Mouse (Mus musculus): ENCODE data around the gene Akap5. TPM values are rescaled to one million over a fixed set of nuclear protein-coding genes. Genes with fewer than 3 reads are reported as not detected.
A peak's percentile ranks its signal among the peaks of the same experiment; 100 is the strongest.

The Akap5 gene
- polyA plus RNA-seq (2014; fragmentation: Nextera tagmentation; extraction: Ambion mirVana) = 24.2 and 25.7 TPM in 2 replicates

DNA sequence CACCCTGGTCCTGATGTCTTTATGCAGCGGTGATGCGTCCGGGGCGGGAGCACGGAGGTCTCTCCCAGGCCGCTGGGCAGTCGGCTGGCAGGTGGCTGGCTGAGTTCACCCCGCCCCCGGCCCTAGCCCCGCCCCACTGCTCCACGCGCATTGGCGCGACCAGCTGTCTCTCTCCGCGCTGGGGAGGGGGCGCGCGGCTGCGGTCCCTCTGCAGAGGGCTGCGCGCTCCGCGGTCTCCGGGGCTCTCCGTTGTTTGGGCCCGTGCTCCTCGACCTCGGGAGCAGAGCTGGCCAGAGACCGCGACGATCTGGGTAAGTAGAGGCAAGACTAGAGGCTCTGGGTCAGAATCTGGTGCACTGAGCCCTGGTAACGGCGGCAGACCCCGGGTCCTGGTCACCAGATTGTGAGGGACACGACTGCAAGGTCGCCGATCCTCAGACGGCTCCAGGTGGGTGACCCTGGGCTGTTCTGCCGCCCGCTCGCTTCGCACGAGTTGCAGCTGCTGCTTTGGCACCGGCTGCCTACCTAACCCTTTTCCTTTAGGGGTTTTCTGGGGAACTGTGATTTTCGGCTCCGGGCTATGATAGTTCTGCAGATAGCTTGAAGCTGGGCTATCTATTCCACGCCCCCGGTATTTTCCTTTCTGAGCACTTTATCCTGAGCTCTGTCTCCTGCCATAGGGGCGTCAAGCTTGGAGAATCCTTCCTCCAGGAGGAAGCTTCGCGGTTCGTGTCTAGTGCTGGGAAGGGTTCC lies at the start of gene Akap5:
TSS of gene Akap5 (plus strand) at position 213 of the 753 bp plus-strand sequence.
- 1% methylated on average over 53 of the region's 53 CpGs for WGBS
- Histone ChIP-seq H3K27me3 (ENCODE audit: insufficient read depth, low read length) (no peaks in the 10 kb centered on the region), H3K36me3 (ENCODE audit: insufficient read depth) (peaks cover 30% of the 10 kb centered on the region), H3K27ac (ENCODE audit: low read depth) (0 out of 2 replicates have a peak within 1 kb of the TSS, but pooled peaks have one; percentile 4), H3K9ac (peak within 1 kb of the TSS; percentile 64), H3K4me2 (peak within 1 kb of the TSS; percentile 92), H3K4me1 (ENCODE audit: insufficient read depth) (no peaks in the 10 kb centered on the region), H3K4me3 (ENCODE audit: low read depth, low read length) (peak within 1 kb of the TSS; percentile 62), H3K9me3 (ENCODE audit: low read depth, low read length) (no peaks in the 10 kb centered on the region)
- DNase-seq (peak; percentile 73), ATAC-seq (ENCODE audit: insufficient read depth) (peak; percentile 95)
- TF ChIP-seq CTCF (IDR thresholded peaks at IDR 0.05; ENCODE audit: low read depth) = no peak

DNA sequence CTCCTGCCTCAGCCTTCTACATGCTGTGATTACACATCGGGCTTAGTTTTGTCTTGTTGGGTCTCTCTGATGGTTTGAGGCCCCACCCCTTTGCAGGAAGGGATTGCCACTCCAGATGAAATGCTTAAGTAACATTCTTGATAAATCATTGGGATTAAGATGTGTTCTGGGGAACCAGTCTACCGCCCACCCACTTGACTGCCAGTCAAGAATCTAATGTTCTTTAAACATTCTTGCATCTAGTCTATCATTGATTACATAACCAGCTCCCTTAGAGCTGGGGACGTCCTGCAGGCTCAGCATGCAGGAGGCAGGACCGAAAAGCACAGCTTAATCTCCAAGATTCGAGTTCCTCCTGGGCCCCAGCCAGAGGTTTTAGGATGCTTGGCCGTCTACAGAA lies 46.5 kb upstream of the Akap5 start:
- no peak overlapping the region for H3K27ac ChIP-seq (ENCODE audit: low read depth)
- ATAC-seq (ENCODE audit: insufficient read depth) = no peak

DNA sequence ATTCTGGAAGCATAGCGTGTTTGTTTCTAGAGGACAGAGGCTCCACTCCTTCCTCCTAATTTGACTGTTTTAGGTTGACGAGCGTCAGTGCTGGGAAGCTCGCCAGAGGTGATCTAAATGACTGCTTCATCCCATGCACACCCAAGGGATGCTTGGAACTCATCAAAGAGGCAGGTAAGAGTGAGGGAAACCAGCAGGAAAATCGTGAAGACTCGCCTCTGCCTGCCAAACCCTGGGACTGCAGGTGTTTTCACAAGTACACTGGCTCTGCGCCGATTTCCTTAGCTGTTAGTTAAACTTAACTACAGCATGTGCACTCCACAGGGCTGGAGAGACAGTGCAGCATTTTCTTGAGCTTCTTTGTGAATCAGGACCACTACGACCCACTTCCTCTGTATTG lies 44.1 kb upstream of the Akap5 start:
- H3K4me2 ChIP-seq = no peak overlapping the region
- H3K4me3 ChIP-seq (ENCODE audit: low read depth, low read length) = no peak overlapping the region
- WGBS = 83% methylated on average over 9 of the region's 9 CpGs
- no peaks in the 10 kb centered on the region for H3K9me3 ChIP-seq (ENCODE audit: low read depth, low read length)
- H3K36me3 ChIP-seq (ENCODE audit: insufficient read depth) = peaks cover 59% of the 10 kb centered on the region
- ATAC-seq (ENCODE audit: insufficient read depth) (no peak), DNase-seq (no peak)
- TF ChIP-seq CTCF (IDR thresholded peaks at IDR 0.05; ENCODE audit: low read depth) = no peak
- H3K27ac ChIP-seq (ENCODE audit: low read depth) = no peak overlapping the region
- no peaks in the 10 kb centered on the region for H3K27me3 ChIP-seq (ENCODE audit: insufficient read depth, low read length)
- H3K4me1 ChIP-seq (ENCODE audit: insufficient read depth) = no peaks in the 10 kb centered on the region
- H3K9ac ChIP-seq = no peak overlapping the region

More for the DNA sequence above, 46.5 kb upstream of the Akap5 start:
- no peak overlapping the region for H3K4me3 ChIP-seq (ENCODE audit: low read depth, low read length)
- no peak overlapping the region for H3K4me2 ChIP-seq
- H3K9ac ChIP-seq = no peak overlapping the region
- DNase-seq = peak; percentile 5
- no peak for TF ChIP-seq CTCF (IDR thresholded peaks at IDR 0.05; ENCODE audit: low read depth)
- no peaks in the 10 kb centered on the region for H3K27me3 ChIP-seq (ENCODE audit: insufficient read depth, low read length)
- WGBS = 64% methylated on average over 6 of the region's 6 CpGs
- peaks cover 44% of the 10 kb centered on the region for H3K36me3 ChIP-seq (ENCODE audit: insufficient read depth)
- no peaks in the 10 kb centered on the region for H3K4me1 ChIP-seq (ENCODE audit: insufficient read depth)
- no peaks in the 10 kb centered on the region for H3K9me3 ChIP-seq (ENCODE audit: low read depth, low read length)

DNA sequence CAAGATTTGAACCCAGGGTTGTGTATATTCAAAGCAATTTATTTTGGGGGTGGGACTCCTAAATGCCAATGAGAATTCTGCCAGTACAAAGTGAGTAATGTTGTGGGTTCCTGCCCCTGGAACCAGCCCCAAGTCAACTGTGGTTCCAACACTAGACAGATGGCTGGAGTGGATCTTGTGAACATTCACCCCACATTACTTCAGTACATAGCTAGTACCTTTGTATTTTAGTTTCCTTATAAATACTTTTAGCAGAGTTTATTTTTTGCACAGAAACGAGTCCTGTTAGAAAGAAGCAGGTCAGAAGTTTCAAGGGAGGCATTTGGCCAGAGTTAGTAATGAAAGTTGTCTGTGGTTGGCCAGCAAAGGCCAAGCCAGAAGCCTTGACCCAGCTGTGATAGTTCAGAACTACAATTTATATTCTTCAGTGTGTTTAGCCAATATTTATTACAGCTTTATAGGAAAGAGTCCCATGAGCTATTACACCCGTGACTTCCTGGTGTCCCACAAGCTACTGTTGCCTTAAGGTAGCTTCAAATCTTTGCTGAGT lies 43.5 kb upstream of the Akap5 start:
- 81% methylated on average over 2 of the region's 2 CpGs for WGBS
- H3K36me3 ChIP-seq (ENCODE audit: insufficient read depth) = peaks cover 65% of the 10 kb centered on the region
- H3K27ac ChIP-seq (ENCODE audit: low read depth) = no peak overlapping the region
- no peak overlapping the region for H3K4me3 ChIP-seq (ENCODE audit: low read depth, low read length)
- H3K4me1 ChIP-seq (ENCODE audit: insufficient read depth) = no peaks in the 10 kb centered on the region
- no peaks in the 10 kb centered on the region for H3K9me3 ChIP-seq (ENCODE audit: low read depth, low read length)
- H3K9ac ChIP-seq = no peak overlapping the region
- TF ChIP-seq CTCF (IDR thresholded peaks at IDR 0.05; ENCODE audit: low read depth) = no peak
- no peaks in the 10 kb centered on the region for H3K27me3 ChIP-seq (ENCODE audit: insufficient read depth, low read length)
- ATAC-seq (ENCODE audit: insufficient read depth) (no peak), DNase-seq (no peak)
- H3K4me2 ChIP-seq = no peak overlapping the region

DNA sequence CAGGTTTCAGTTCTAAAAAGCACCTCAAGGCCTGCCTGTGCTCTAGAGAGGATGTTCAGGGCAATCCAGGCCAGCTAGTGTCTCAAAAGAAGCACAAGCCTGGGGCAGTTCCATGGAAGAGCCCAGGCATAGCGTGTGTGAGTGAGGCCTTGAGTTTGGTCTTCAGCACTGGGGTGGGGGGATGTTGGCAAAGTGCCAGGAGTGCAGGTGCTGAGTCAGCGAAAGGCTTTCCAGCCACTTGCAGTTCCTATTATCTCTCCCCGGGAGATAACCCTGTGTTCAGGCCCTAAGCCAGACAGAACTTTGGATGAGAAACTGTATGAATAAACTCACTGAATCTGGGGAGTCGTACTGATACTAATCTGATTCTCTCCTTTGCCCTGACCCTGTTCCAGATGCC lies 42.6 kb upstream of the Akap5 start:
- peak; percentile 61 for DNase-seq
- 39% methylated on average over 4 of the region's 4 CpGs for WGBS
- peak; percentile 54; the same call in 1 of the 2 replicates for ATAC-seq (ENCODE audit: insufficient read depth)

DNA sequence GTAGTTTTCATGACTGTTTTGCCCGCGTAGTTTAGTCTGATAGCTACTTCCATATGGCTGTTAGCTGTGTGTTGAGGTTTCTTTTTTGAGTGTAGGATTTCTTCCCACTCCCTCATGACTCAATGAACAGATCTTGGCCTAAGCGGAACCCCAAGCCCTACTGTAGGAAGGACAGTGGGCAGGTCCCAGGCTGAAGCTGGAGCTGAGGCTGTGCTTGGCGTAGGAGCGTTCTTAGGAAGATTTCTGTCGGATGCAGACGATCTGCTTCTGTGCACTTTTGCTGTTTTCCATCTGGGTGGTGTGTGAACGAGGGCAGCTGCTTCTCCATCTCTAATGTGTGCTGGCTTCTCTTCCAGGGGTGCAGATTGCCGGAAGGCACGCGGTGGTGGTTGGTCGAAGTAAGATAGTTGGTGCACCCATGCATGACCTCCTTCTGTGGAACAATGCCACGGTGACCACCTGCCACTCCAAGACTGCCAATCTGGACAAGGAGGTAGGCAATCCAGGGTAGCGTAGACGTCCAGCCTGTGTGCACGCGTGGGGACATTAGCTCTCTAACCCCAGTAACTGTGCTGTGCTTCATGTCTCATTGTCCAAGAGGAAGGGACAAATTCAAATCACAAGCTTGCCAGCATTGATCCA lies 42.0 kb upstream of the Akap5 start:
- H3K36me3 ChIP-seq (ENCODE audit: insufficient read depth) = peaks cover 66% of the 10 kb centered on the region
- no peak overlapping the region for H3K9ac ChIP-seq
- no peak for TF ChIP-seq CTCF (IDR thresholded peaks at IDR 0.05; ENCODE audit: low read depth)
- WGBS = 90% methylated on average over 17 of the region's 17 CpGs
- no peaks in the 10 kb centered on the region for H3K4me1 ChIP-seq (ENCODE audit: insufficient read depth)
- H3K9me3 ChIP-seq (ENCODE audit: low read depth, low read length) = no peaks in the 10 kb centered on the region
- no peak overlapping the region for H3K4me3 ChIP-seq (ENCODE audit: low read depth, low read length)
- no peak overlapping the region for H3K27ac ChIP-seq (ENCODE audit: low read depth)
- no peaks in the 10 kb centered on the region for H3K27me3 ChIP-seq (ENCODE audit: insufficient read depth, low read length)
- DNase-seq = no peak
- ATAC-seq (ENCODE audit: insufficient read depth) = no peak
- no peak overlapping the region for H3K4me2 ChIP-seq

More for the DNA sequence above, 42.6 kb upstream of the Akap5 start:
- Histone ChIP-seq H3K27me3 (ENCODE audit: insufficient read depth, low read length) (no peaks in the 10 kb centered on the region), H3K4me2 (no peak overlapping the region), H3K4me3 (ENCODE audit: low read depth, low read length) (no peak overlapping the region), H3K36me3 (ENCODE audit: insufficient read depth) (peaks cover 64% of the 10 kb centered on the region), H3K9me3 (ENCODE audit: low read depth, low read length) (no peaks in the 10 kb centered on the region), H3K9ac (no peak overlapping the region), H3K4me1 (ENCODE audit: insufficient read depth) (no peaks in the 10 kb centered on the region), H3K27ac (ENCODE audit: low read depth) (no peak overlapping the region)
- TF ChIP-seq CTCF (IDR thresholded peaks at IDR 0.05; ENCODE audit: low read depth) = no peak

DNA sequence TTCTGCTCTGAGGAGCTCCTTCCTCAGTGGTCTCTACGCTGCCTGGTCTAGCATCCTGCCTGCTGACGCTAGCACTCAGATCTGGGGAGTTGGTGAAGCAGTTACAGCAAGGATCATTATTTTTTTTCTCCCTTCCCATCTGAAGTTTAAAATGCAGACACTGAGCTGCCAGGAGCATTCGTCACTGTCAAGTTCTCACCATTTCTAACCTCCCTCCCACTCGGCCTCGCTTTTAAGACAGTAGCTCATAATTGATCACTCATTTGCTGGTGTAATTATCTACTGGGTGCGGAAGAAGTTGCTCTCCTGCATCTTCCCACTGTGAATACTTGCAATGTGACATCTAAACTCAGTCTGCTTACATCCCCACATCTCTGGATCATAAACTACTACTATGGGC lies 39.3 kb upstream of the Akap5 start:
- H3K4me3 ChIP-seq (ENCODE audit: low read depth, low read length) = no peak overlapping the region
- H3K9me3 ChIP-seq (ENCODE audit: low read depth, low read length) = no peaks in the 10 kb centered on the region
- 62% methylated on average over 6 of the region's 6 CpGs for WGBS
- no peaks in the 10 kb centered on the region for H3K27me3 ChIP-seq (ENCODE audit: insufficient read depth, low read length)
- no peaks in the 10 kb centered on the region for H3K4me1 ChIP-seq (ENCODE audit: insufficient read depth)
- no peak overlapping the region for H3K27ac ChIP-seq (ENCODE audit: low read depth)
- peaks cover 69% of the 10 kb centered on the region for H3K36me3 ChIP-seq (ENCODE audit: insufficient read depth)
- ATAC-seq (ENCODE audit: insufficient read depth) (no peak), DNase-seq (no peak)
- no peak for TF ChIP-seq CTCF (IDR thresholded peaks at IDR 0.05; ENCODE audit: low read depth)
- H3K4me2 ChIP-seq = no peak overlapping the region
- no peak overlapping the region for H3K9ac ChIP-seq
